19 mouse cellular contexts compared by ENCODE assay signal in genomic region chr7:100534216-100534615, GRCm38 (mm10).
"Had no signal": no experiment of that assay in that cellular context is flagged by ENCODE, and none has a peak within 500 bp of the region (broad histone marks: within the 10 kb centered on the region; RNA-seq: fewer than 3 reads in every experiment).

No protein-coding gene starts in this region.

- H3K27ac ChIP-seq: kidney, embryonic 15.5 days; limb, embryonic 12.5 days; limb, embryonic 15.5 days; midbrain, embryonic 12.5 days; midbrain, embryonic 15.5 days; neural tube, embryonic 13.5 days had no signal

- DNase-seq: kidney, adult 11 months; kidney, adult 8-10 months; kidney, postnatal 10 days; kidney, postnatal 36 days; left cerebral cortex, postnatal 4 days; retina, postnatal 1 day; right cerebral cortex, postnatal 25 days; spleen, adult 18-20 months; thymus, postnatal 25 days had no signal

- H3K4me3 ChIP-seq: kidney, embryonic 15.5 days; limb, embryonic 12.5 days; limb, embryonic 15.5 days; liver, embryonic 12.5 days; liver, embryonic 15.5 days; midbrain, embryonic 12.5 days; midbrain, embryonic 15.5 days; myocyte; neural tube, embryonic 13.5 days; stomach, embryonic 15.5 days had no signal
